Mouse (Mus musculus): ENCODE data around the gene Efl1.
"Not testable (repeated sequence)": the region's sequence is repeated elsewhere in the genome, so short reads cannot be mapped to it uniquely, and the experiment has no call there.

Efl1 gene

DNA sequence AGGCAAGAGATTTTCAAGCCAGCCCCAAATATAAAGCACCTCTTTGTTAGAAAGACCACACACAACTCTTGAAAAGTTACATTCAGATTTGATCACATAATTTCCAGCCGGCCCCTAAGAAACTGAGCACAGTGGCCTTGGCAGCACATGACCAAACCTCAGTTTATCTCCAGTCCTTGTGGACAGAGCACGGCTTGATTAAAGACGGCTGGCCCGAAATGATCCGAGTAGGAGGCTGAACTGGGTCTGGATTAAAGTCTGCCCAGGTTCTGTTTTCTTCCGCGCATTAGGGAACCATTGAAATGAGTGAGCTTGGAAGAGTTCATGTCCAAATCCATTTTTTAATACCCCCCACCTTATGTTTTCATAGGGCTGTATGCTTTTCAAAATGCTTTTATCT lies 72.1 kb downstream of the Efl1 start:
- no peak for DNase-seq

DNA sequence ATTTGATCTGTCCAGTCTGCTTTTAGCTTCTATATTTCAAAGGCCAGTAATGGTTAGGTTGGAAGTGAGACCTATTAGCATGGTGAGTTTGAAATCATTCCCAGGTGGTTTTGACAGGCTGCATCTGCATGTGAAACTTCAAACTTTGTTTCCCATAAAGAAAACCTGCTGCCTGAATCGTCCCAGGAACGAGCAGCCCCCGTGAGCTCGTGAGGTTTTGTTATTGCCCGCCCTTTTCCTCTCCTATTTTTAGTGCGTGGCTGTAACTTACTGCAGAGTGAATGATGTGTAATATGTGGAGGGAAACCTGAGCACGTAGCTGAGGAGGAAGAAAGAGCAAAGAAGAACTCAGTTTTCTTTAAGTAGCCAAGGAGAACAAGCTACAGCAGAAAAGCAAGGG lies 72.5 kb downstream of the Efl1 start:
- DNase-seq = no peak

DNA sequence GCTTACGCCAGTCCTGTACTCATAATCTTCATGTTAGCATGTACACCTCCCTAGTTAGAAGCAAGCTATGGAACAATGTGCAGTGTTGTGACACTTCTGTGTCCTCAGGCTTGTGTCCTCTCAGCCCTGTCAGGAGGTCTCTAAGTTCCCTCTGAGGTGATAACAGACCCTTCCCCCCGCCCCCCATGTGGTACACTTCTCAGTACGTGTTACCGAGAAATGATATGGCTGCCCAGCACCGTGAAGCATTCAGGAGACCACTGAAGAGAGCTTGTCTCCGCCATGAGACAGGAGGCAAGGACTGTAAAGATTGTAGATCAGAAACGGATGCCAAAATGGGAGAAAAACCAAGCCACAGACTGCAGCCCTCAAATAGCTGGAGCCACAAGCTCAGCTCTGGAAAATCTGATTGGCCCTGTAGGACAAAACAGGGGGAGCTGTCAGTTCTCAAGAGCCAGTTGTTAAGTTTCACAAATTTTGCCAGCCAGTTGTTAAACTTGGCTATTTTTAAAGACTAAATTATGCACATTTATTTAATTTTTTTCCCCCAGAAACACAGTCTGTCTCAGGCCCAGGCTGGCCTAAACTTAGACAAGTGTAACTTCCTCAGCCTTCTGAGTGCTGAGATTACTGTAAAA lies 74.2 kb downstream of the Efl1 start:
- no peak for DNase-seq

- DNase-seq = no peak
Observed at GRCm38 (mm10) chr7:82723151-82723871, 74.9 kb downstream of the Efl1 start.

DNA sequence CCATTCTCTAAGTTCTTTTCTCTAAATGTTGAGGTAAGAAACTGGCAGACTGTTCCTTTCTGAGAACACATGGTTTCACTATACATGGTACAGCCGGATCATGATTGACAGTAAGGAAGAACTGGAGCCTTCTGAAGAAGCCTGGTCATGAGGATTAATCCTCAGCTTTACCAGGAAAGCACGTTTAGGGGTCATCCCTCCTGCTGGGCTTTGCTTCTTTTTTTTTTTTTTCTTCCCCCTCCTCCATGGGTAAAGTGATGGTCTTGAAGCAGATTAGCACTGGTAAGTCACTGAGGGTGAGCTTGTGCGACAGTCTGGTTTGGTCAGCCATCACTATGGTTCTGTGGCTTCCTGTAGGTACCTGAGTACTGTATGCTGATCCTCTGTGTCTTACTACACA lies 76.1 kb downstream of the Efl1 start:
- no peak for DNase-seq

DNA sequence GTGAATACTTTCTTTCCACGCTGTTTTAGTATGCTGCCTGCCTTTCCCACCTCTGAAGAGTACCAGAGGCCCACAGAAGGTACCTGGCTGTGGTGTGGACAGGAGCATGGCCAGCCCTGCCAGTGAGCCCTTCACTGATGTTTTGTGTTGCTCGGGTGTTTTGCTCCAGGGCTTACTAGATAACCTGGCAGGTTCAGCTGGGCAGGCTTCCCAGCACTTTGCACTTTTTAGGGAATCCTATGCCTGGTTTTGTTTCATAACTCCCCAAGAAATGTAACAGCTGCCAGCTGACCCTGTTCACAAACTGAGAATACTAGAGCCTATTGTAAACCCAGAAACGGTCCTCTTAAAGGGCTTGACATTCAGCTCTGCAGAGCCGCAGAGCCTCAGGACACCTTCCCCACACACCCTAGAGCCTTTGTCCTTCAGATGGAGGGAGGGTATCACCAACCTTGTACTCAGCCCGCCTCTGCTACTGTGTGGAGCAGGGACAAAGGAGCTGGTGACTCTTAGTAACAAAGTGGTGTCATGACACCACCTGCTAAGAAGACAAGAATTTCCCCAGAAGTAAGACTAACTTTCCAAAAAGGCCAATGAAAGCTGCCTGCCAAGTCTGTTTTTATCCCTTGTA lies 76.7 kb downstream of the Efl1 start:
- DNase-seq = no peak

- no peak for DNase-seq
Observed at GRCm38 (mm10) chr7:82725741-82726450, 77.5 kb downstream of the Efl1 start.

GRCm38 (mm10) chr7:82727066-82727465 lies 78.7 kb downstream of the Efl1 start:
- no peak for DNase-seq

- DNase-seq = not testable (repeated sequence)
Observed at GRCm38 (mm10) chr7:82729009-82729408, 80.6 kb downstream of the Efl1 start.

DNA sequence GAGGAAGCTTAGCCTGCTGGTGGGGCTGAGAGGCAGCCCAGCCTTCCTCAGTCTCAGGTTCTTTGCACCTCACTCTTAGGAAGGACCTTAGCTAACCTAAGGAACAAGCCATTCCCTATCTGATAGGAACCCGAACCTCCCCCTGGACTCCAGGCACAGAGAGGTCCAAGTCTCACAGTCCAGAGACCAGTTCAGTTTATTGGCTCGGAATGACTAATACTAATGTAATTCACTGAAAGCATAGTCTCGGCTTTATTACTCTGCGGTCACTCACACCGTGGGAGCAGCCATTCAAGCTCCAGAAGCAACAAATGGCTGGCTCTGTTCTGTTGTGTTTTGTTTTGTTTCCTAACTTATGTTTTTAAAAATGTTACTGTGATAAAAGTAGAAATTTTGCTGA lies 84.7 kb downstream of the Efl1 start:
- no peak for DNase-seq

GRCm38 (mm10) chr7:82733995-82734394 lies 85.6 kb downstream of the Efl1 start:
- no peak for DNase-seq

DNA sequence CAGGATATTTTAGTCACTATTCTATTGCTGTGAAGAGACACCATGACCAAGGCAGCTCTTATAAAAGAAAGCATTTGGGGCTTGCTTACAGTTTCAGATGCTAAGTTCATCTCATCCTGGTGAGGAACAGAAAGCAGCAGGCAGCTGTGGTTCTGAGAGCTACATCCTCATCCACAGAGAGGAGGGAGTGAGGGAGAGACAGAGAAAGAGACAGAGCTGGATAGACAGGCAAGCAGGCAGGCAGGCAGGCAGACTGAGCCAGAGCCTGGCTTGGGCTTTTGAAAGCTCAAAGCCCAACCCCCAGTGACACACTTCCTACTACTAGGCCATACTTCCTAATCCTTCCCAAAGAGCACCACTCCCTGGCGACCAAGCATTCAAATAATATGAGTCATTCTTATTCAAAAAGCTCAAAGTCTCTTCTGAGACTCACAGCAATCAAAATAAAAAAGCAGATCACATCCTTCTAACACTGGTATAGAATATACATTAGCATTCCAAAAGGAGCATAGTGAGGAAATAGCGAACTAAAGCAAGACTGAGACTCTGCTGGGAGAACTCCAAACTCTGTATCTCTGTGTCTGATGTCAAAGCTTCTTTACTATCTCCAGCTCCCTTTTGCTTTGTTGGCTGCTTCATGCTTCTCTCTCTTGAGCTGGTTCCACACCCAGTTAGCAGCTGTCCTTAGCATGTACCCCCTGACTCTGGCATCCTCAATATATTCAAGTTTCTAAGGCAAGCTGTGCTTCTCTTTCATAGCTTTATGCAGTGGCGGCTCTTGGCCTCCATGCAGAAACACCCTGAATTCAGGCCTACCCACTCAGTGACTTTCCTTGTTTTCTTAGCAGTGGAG lies 86.6 kb downstream of the Efl1 start:
- no peak for DNase-seq

GRCm38 (mm10) chr7:82743116-82743765 lies 94.8 kb downstream of the Efl1 start:
- DNase-seq = no peak

- no peak for DNase-seq
Observed at GRCm38 (mm10) chr7:82744167-82744715, 95.8 kb downstream of the Efl1 start.

GRCm38 (mm10) chr7:82748812-82749211 lies 100.4 kb downstream of the Efl1 start:
- DNase-seq = no peak

DNA sequence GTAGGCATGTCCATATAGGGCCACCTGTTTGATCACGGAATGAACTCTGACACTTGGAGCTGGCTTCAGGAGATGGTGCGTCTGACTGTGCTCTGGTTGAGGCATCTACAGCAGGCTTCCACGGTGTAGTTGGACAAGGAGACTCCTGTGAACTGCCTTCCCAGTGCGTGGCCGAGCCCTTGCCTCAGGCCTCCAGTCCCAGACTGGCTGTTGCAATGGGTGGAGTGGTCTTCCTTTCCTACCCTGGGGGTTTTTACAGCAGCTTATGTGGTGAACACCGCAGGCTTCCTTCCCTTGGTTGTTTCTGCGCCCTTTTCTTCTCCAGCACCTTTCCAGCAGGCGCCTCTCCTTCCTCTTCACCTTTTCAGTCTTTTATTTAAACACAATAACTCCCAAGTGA lies 100.8 kb downstream of the Efl1 start:
- no peak for DNase-seq

- DNase-seq = no peak
Observed at GRCm38 (mm10) chr7:82752171-82753085, 104.0 kb downstream of the Efl1 start.

DNA sequence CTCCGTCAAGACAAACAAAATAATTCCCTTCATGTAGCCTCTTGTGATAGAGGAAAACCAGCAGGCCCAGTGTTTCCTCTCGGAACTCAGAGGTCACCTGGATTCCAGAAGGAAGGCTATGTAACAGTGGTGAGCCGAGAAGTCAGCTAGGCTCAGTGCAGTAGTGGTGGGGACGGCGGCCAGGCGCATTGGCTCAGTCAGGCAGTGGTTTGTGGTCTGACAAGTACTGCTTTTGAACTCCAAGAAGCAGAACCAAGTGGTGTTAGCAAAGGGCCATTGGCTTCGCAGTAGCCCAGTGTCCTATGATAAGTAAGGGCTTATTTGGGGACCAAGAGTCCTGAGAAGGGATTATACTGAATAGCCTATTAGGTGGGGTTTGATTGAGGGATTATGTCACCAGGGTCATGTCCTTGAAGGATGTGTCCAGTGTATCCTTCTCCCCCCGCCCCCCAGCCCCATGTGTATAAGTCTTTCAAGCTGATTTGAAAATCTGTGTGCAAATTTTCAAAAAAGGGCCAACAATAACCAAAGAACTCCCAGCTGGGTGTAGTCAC lies 107.3 kb downstream of the Efl1 start:
- DNase-seq = no peak

DNA sequence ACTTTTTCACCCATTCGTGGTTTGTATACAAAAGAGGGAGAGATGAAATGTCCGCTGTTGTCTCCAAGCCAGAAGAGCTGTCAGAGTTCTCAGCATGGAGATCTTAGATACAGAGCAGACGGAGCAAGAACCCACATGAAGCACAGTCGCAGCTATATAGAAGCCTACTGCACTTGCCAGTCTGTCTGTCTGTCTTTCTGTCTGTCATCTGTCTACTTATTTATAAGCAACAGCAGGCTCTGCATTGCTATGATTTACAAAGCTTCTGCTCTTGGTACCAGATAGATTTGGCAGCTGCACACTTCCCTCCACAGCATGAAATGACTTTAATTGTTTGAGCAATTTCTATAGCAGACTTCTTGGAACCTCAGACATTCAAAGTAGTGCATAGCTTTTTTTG lies 110.1 kb downstream of the Efl1 start:
- no peak for DNase-seq

- no peak for DNase-seq
Observed at GRCm38 (mm10) chr7:82759091-82759490, 110.7 kb downstream of the Efl1 start.
